Mouse (Mus musculus): ENCODE measurements at regions not wholly inside any gene's neighbourhood (a gene's known extent, or its start where the extent isn't known, plus 50 kb on each side); places are given as distances from the start of the nearest gene placed in this dataset.

GRCm38 (mm10) chr4:56686141-56686540 is 53.7 kb upstream of the Gm26657 start:
- no peak for DNase-seq

- no peak for DNase-seq
These were observed 54.2 kb upstream of the Gm26657 start for GRCm38 (mm10) chr4:56685696-56686095.

- DNase-seq, result peak; percentile 88 to 90
These were observed 54.7 kb upstream of the Gm26657 start for GRCm38 (mm10) chr4:56685123-56685522.

GRCm38 (mm10) chr4:56684031-56684430 is 55.8 kb upstream of the Gm26657 start:
- DNase-seq, result peak; percentile 28 to 63

- no peak for DNase-seq
These were observed 58.7 kb upstream of the Gm26657 start for GRCm38 (mm10) chr4:56681121-56681520.

- DNase-seq, result peak; percentile 68 to 69
These were observed 66.0 kb upstream of the Gm26657 start for GRCm38 (mm10) chr4:56673868-56674267.

- DNase-seq, result peak; percentile 26 to 43
These were observed 74.9 kb upstream of the Gm26657 start for GRCm38 (mm10) chr4:56664921-56665320.

- DNase-seq, result no peak
These were observed 78.1 kb upstream of the Gm26657 start for GRCm38 (mm10) chr4:56661816-56662215.

- DNase-seq, result no peak
These were observed 82.8 kb upstream of the Gm26657 start for GRCm38 (mm10) chr4:56657046-56657445.

GRCm38 (mm10) chr4:56654327-56654726 is 85.5 kb upstream of the Gm26657 start:
- peak in 1 of 2 experiments; percentile 19 for DNase-seq

- peak in 1 of 2 experiments; percentile 31 for DNase-seq
These were observed 87.1 kb upstream of the Gm26657 start for GRCm38 (mm10) chr4:56652819-56653218.

GRCm38 (mm10) chr4:56649731-56650130 is 90.1 kb upstream of the Gm26657 start:
- DNase-seq, result no peak

GRCm38 (mm10) chr4:56643999-56644962 is 95.6 kb upstream of the Gm26657 start:
- DNase-seq, result peak; percentile 10 to 18

GRCm38 (mm10) chr4:56643491-56643890 is 96.4 kb upstream of the Gm26657 start:
- DNase-seq, result no peak

GRCm38 (mm10) chr4:56639709-56640108 is 100.2 kb upstream of the Gm26657 start:
- no peak for DNase-seq

GRCm38 (mm10) chr4:56638704-56639478 is 101.0 kb upstream of the Gm26657 start:
- peak in 1 of 2 experiments; percentile 18 for DNase-seq

GRCm38 (mm10) chr4:56636265-56636664 is 103.6 kb upstream of the Gm26657 start:
- DNase-seq, result no peak

GRCm38 (mm10) chr4:56633528-56633927 is 106.3 kb upstream of the Gm26657 start:
- no peak for DNase-seq

GRCm38 (mm10) chr4:56630251-56630650 is 109.6 kb upstream of the Gm26657 start:
- no peak for DNase-seq

- DNase-seq, result no peak
These were observed 112.7 kb upstream of the Gm26657 start for GRCm38 (mm10) chr4:56627206-56627605.

GRCm38 (mm10) chr4:56621782-56622181 is 118.1 kb upstream of the Gm26657 start:
- no peak for DNase-seq

- no peak for DNase-seq
These were observed 118.5 kb upstream of the Gm26657 start for GRCm38 (mm10) chr4:56621356-56621755.

GRCm38 (mm10) chr4:56620628-56621027 is 119.2 kb upstream of the Gm26657 start:
- DNase-seq, result no peak

Measured in adrenal gland, postnatal 36 days (tissue).